Mouse (Mus musculus) spleen, embryonic (tissue): ENCODE data around the gene Cplane1.
"Not testable (repeated sequence)": the region's sequence is repeated elsewhere in the genome, so short reads cannot be mapped to it uniquely, and the experiment has no call there.

Experiments
- CTCF ChIA-PET: fragments of 350-600 bp; sonication (Branson Sonifier 250); formaldehyde crosslinking; loops from one replicate; lab custom pipeline; 2022; lab: Charles Lee

Cplane1 gene

GRCm38 (mm10) chr15:8168591-8169265, at the start of gene Cplane1:
Gene Cplane1, plus strand, starts transcription at chr15:8169106.
- CTCF ChIA-PET = no interaction called here

GRCm38 (mm10) chr15:8129281-8129680, 39.6 kb upstream of the Cplane1 start:
- CTCF ChIA-PET = no interaction called here

- CTCF ChIA-PET = no interaction called here
These were observed 37.6 kb upstream of the Cplane1 start for GRCm38 (mm10) chr15:8131268-8131667.

GRCm38 (mm10) chr15:8131761-8132160, 37.1 kb upstream of the Cplane1 start:
- CTCF ChIA-PET = no interaction called here

GRCm38 (mm10) chr15:8135606-8136005, 33.3 kb upstream of the Cplane1 start:
- CTCF ChIA-PET = no interaction called here

GRCm38 (mm10) chr15:8161841-8162240, 7.1 kb upstream of the Cplane1 start:
- CTCF ChIA-PET = no interaction called here

GRCm38 (mm10) chr15:8169266-8169746, 400 bp downstream of the Cplane1 start:
- CTCF ChIA-PET = no interaction called here

GRCm38 (mm10) chr15:8189563-8189962, 20.7 kb downstream of the Cplane1 start:
- CTCF ChIA-PET = no interaction called here

- CTCF ChIA-PET = no interaction called here
These were observed 21.5 kb downstream of the Cplane1 start for GRCm38 (mm10) chr15:8190435-8190834.

GRCm38 (mm10) chr15:8200317-8200716, 31.4 kb downstream of the Cplane1 start:
- CTCF ChIA-PET = no interaction called here

- CTCF ChIA-PET = no interaction called here
These were observed 39.5 kb downstream of the Cplane1 start for GRCm38 (mm10) chr15:8208362-8208761.

- CTCF ChIA-PET = no interaction called here
These were observed 45.9 kb downstream of the Cplane1 start for GRCm38 (mm10) chr15:8214811-8215210.

GRCm38 (mm10) chr15:8234167-8234566, 65.3 kb downstream of the Cplane1 start:
- CTCF ChIA-PET = not testable (repeated sequence)

- CTCF ChIA-PET = no interaction called here
These were observed 97.0 kb downstream of the Cplane1 start for GRCm38 (mm10) chr15:8265946-8266345.

- CTCF ChIA-PET = no interaction called here
These were observed 98.3 kb downstream of the Cplane1 start for GRCm38 (mm10) chr15:8267211-8267610.

- CTCF ChIA-PET = no interaction called here
These were observed 99.3 kb downstream of the Cplane1 start for GRCm38 (mm10) chr15:8268231-8268630.

- CTCF ChIA-PET = interaction anchor here (0.5 kb wide), 1 partner anchor 391 kb away, joined by 3 read pairs; no protein-coding TSS in a partner anchor
These were observed 103.0 kb downstream of the Cplane1 start for GRCm38 (mm10) chr15:8271952-8272351.

- CTCF ChIA-PET = not testable (repeated sequence)
These were observed 109.0 kb downstream of the Cplane1 start for GRCm38 (mm10) chr15:8277916-8278315.

- CTCF ChIA-PET = no interaction called here
These were observed 110.4 kb downstream of the Cplane1 start for GRCm38 (mm10) chr15:8279320-8279779.

GRCm38 (mm10) chr15:8279929-8280610, 111.2 kb downstream of the Cplane1 start:
- CTCF ChIA-PET = no interaction called here

- CTCF ChIA-PET = no interaction called here
These were observed 112.8 kb downstream of the Cplane1 start for GRCm38 (mm10) chr15:8281701-8282100.

GRCm38 (mm10) chr15:8282155-8282554, 113.2 kb downstream of the Cplane1 start:
- CTCF ChIA-PET = no interaction called here

GRCm38 (mm10) chr15:8291251-8291650, 122.3 kb downstream of the Cplane1 start:
- CTCF ChIA-PET = interaction anchor here (0.6 kb wide), 2 partner anchors 47 to 339 kb away, joined by 3 to 4 read pairs; no protein-coding TSS in a partner anchor
